Mouse (Mus musculus): ENCODE data around the gene Aspg. TPM values are rescaled to one million over a fixed set of nuclear protein-coding genes. Genes with fewer than 3 reads are reported as not detected.

Gene Aspg
- 1 to 10 TPM; 3.8 TPM for total RNA-seq (2021)
- long read RNA-seq, partial matches to known transcripts = 0 of 2 reads
- long read RNA-seq, other reads (novel, unspliced or antisense) = 0 of 2 reads

- DNase-seq (ENCODE audit: low spot score in 2 of 2) = no peak
These were observed at the start of gene Aspg for GRCm38 (mm10) chr12:112106541-112106971. TSS of gene Aspg (plus strand) at chr12:112106679.

- peak; percentile 34 to 79 for DNase-seq (ENCODE audit: low spot score in 2 of 2)
These were observed 28.8 kb upstream of the Aspg start for GRCm38 (mm10) chr12:112077651-112078050.

- DNase-seq (ENCODE audit: low spot score in 2 of 2) = no peak
These were observed 26.6 kb upstream of the Aspg start for GRCm38 (mm10) chr12:112079911-112080310.

GRCm38 (mm10) chr12:112080911-112081310, 25.6 kb upstream of the Aspg start:
- DNase-seq (ENCODE audit: low spot score in 2 of 2) = no peak

GRCm38 (mm10) chr12:112082241-112082640, 24.2 kb upstream of the Aspg start:
- no peak for DNase-seq (ENCODE audit: low spot score in 2 of 2)

- DNase-seq (ENCODE audit: low spot score in 2 of 2) = peak in 1 of 2 experiments; percentile 28
These were observed 20.2 kb upstream of the Aspg start for GRCm38 (mm10) chr12:112086250-112086649.

GRCm38 (mm10) chr12:112086726-112087125, 19.8 kb upstream of the Aspg start:
- DNase-seq (ENCODE audit: low spot score in 2 of 2) = no peak

- DNase-seq (ENCODE audit: low spot score in 2 of 2) = no peak
These were observed 17.7 kb upstream of the Aspg start for GRCm38 (mm10) chr12:112088609-112089324.

GRCm38 (mm10) chr12:112091054-112091453, 15.4 kb upstream of the Aspg start:
- DNase-seq (ENCODE audit: low spot score in 2 of 2) = peak; percentile 58 to 85

GRCm38 (mm10) chr12:112094261-112094880, 12.1 kb upstream of the Aspg start:
- DNase-seq (ENCODE audit: low spot score in 2 of 2) = no peak

- peak in 1 of 2 experiments; percentile 53 for DNase-seq (ENCODE audit: low spot score in 2 of 2)
These were observed 10.3 kb upstream of the Aspg start for GRCm38 (mm10) chr12:112096051-112096732.

GRCm38 (mm10) chr12:112096733-112097117, 9.8 kb upstream of the Aspg start:
- no peak for DNase-seq (ENCODE audit: low spot score in 2 of 2)

GRCm38 (mm10) chr12:112100106-112100505, 6.4 kb upstream of the Aspg start:
- DNase-seq (ENCODE audit: low spot score in 2 of 2) = no peak

GRCm38 (mm10) chr12:112101045-112101444, 5.4 kb upstream of the Aspg start:
- DNase-seq (ENCODE audit: low spot score in 2 of 2) = no peak

GRCm38 (mm10) chr12:112103179-112103578, 3.3 kb upstream of the Aspg start:
- no peak for DNase-seq (ENCODE audit: low spot score in 2 of 2)

- DNase-seq (ENCODE audit: low spot score in 2 of 2) = no peak
These were observed 1.6 kb upstream of the Aspg start for GRCm38 (mm10) chr12:112104890-112105289.

GRCm38 (mm10) chr12:112107685-112108084, 1.2 kb downstream of the Aspg start:
- DNase-seq (ENCODE audit: low spot score in 2 of 2) = no peak

- DNase-seq (ENCODE audit: low spot score in 2 of 2) = no peak
These were observed 2.4 kb downstream of the Aspg start for GRCm38 (mm10) chr12:112108696-112109445.

- DNase-seq (ENCODE audit: low spot score in 2 of 2) = no peak
These were observed 3.2 kb downstream of the Aspg start for GRCm38 (mm10) chr12:112109701-112110100.

- no peak for DNase-seq (ENCODE audit: low spot score in 2 of 2)
These were observed 4.8 kb downstream of the Aspg start for GRCm38 (mm10) chr12:112111323-112111722.

- DNase-seq (ENCODE audit: low spot score in 2 of 2) = no peak
These were observed 5.8 kb downstream of the Aspg start for GRCm38 (mm10) chr12:112112235-112112634.

All from layer of hippocampus, adult 18-20 months (tissue).